Mouse (Mus musculus): Measurements from ENCODE around the gene Prkar2a.
A peak's percentile ranks its signal among the peaks of the same experiment; 100 is the strongest.
"Not testable (repeated sequence)": the region's sequence is repeated elsewhere in the genome, so short reads cannot be mapped to it uniquely, and the experiment has no call there.

Prkar2a gene

GRCm38 (mm10) chr9:108689106-108689505 is at the start of gene Prkar2a:
Prkar2a (plus strand) TSS chr9:108689314.
- no peak for ATAC-seq (ENCODE audit: insufficient number of reproducible peaks, low FRiP score, low TSS enrichment)

GRCm38 (mm10) chr9:108639825-108640224 is 49.3 kb upstream of the Prkar2a start:
- ATAC-seq (ENCODE audit: insufficient number of reproducible peaks, low FRiP score, low TSS enrichment) = no peak

GRCm38 (mm10) chr9:108648166-108648565 is 40.9 kb upstream of the Prkar2a start:
- ATAC-seq (ENCODE audit: insufficient number of reproducible peaks, low FRiP score, low TSS enrichment) = no peak

GRCm38 (mm10) chr9:108648611-108649560 is 40.2 kb upstream of the Prkar2a start, which contains the start of gene Arih2:
Arih2 (minus strand) TSS chr9:108649386.
- ATAC-seq (ENCODE audit: insufficient number of reproducible peaks, low FRiP score, low TSS enrichment) = peak; percentile 97

GRCm38 (mm10) chr9:108649561-108650440 is 39.3 kb upstream of the Prkar2a start:
- no peak; the same call in 1 of the 2 replicates for ATAC-seq (ENCODE audit: insufficient number of reproducible peaks, low FRiP score, low TSS enrichment)

- ATAC-seq (ENCODE audit: insufficient number of reproducible peaks, low FRiP score, low TSS enrichment) = no peak
Measured at GRCm38 (mm10) chr9:108654566-108655464, 34.3 kb upstream of the Prkar2a start.

- ATAC-seq (ENCODE audit: insufficient number of reproducible peaks, low FRiP score, low TSS enrichment) = not testable (repeated sequence)
Measured at GRCm38 (mm10) chr9:108655865-108656264, 33.2 kb upstream of the Prkar2a start.

GRCm38 (mm10) chr9:108661677-108662612 is 27.2 kb upstream of the Prkar2a start, which contains the start of gene Slc25a20:
Slc25a20 (plus strand) TSS chr9:108662088.
- peak; percentile 56; the same call in 1 of the 2 replicates for ATAC-seq (ENCODE audit: insufficient number of reproducible peaks, low FRiP score, low TSS enrichment)

GRCm38 (mm10) chr9:108662660-108663059 is 26.5 kb upstream of the Prkar2a start:
- ATAC-seq (ENCODE audit: insufficient number of reproducible peaks, low FRiP score, low TSS enrichment) = no peak

GRCm38 (mm10) chr9:108669875-108670274 is 19.2 kb upstream of the Prkar2a start:
- no peak for ATAC-seq (ENCODE audit: insufficient number of reproducible peaks, low FRiP score, low TSS enrichment)

GRCm38 (mm10) chr9:108673151-108673550 is 16.0 kb upstream of the Prkar2a start:
- no peak for ATAC-seq (ENCODE audit: insufficient number of reproducible peaks, low FRiP score, low TSS enrichment)

GRCm38 (mm10) chr9:108680026-108680425 is 9.1 kb upstream of the Prkar2a start:
- ATAC-seq (ENCODE audit: insufficient number of reproducible peaks, low FRiP score, low TSS enrichment) = no peak

GRCm38 (mm10) chr9:108686475-108686887 is 2.6 kb upstream of the Prkar2a start:
- no peak for ATAC-seq (ENCODE audit: insufficient number of reproducible peaks, low FRiP score, low TSS enrichment)

- ATAC-seq (ENCODE audit: insufficient number of reproducible peaks, low FRiP score, low TSS enrichment) = no peak
Measured at GRCm38 (mm10) chr9:108687181-108687580, 1.9 kb upstream of the Prkar2a start.

GRCm38 (mm10) chr9:108687686-108688085 is 1.4 kb upstream of the Prkar2a start:
- ATAC-seq (ENCODE audit: insufficient number of reproducible peaks, low FRiP score, low TSS enrichment) = no peak

GRCm38 (mm10) chr9:108688451-108688850 is 663 bp upstream of the Prkar2a start:
- ATAC-seq (ENCODE audit: insufficient number of reproducible peaks, low FRiP score, low TSS enrichment) = no peak

- no peak for ATAC-seq (ENCODE audit: insufficient number of reproducible peaks, low FRiP score, low TSS enrichment)
Measured at GRCm38 (mm10) chr9:108689993-108690392, 879 bp downstream of the Prkar2a start.

- ATAC-seq (ENCODE audit: insufficient number of reproducible peaks, low FRiP score, low TSS enrichment) = no peak
Measured at GRCm38 (mm10) chr9:108690914-108691313, 1.8 kb downstream of the Prkar2a start.

GRCm38 (mm10) chr9:108691371-108691770 is 2.3 kb downstream of the Prkar2a start:
- no peak for ATAC-seq (ENCODE audit: insufficient number of reproducible peaks, low FRiP score, low TSS enrichment)
